In genomic region chr1:180008057-180008456, GRCm38 (mm10) we compare ENCODE assay signal across 16 mouse cellular contexts. TPM values are rescaled to one million over a fixed set of nuclear protein-coding genes. Genes with fewer than 3 reads are reported as not detected.
DNase-seq lines count a peak whose midpoint lies in the region; ATAC-seq and TF ChIP-seq lines count a peak whose summit lies in the region.
"Had no signal": no experiment of that assay in that cellular context is flagged by ENCODE, and none has a peak within 500 bp of the region (broad histone marks: within the 10 kb centered on the region; RNA-seq: fewer than 3 reads in every experiment).

No protein-coding gene starts in this region.

- H3K27me3 ChIP-seq in kidney, adult 2 months (replicated peaks; ENCODE audit: control insufficient read depth, insufficient read depth, low read length) = no peaks in the 10 kb centered on the region
- H3K27me3 ChIP-seq in midbrain, postnatal 0 days (ENCODE audit: insufficient read depth, low read length) = no peaks in the 10 kb centered on the region
- no peaks in the 10 kb centered on the region for H3K27me3 ChIP-seq in midbrain, embryonic 15.5 days (replicated peaks)
- H3K27me3 ChIP-seq: embryonic facial prominence, embryonic 12.5 days had no signal

- H3K4me2 ChIP-seq in midbrain, postnatal 0 days (ENCODE audit: low read depth, low read length, poor library complexity, severe bottlenecking) = no peak overlapping the region
- H3K4me2 ChIP-seq in midbrain, embryonic 15.5 days = no peak overlapping the region
- H3K4me2 ChIP-seq: embryonic facial prominence, embryonic 12.5 days; midbrain, embryonic 11.5 days had no signal

- H3K9ac ChIP-seq in midbrain, postnatal 0 days (replicated peaks; ENCODE audit: low read length, poor library complexity, severe bottlenecking) = no peak overlapping the region
- H3K9ac ChIP-seq in midbrain, embryonic 15.5 days = no peak overlapping the region
- H3K9ac ChIP-seq: embryonic facial prominence, embryonic 12.5 days had no signal

- H3K9me3 ChIP-seq in midbrain, postnatal 0 days (ENCODE audit: low read length) = no peaks in the 10 kb centered on the region
- no peaks in the 10 kb centered on the region for H3K9me3 ChIP-seq in midbrain, embryonic 15.5 days
- H3K9me3 ChIP-seq: embryonic facial prominence, embryonic 12.5 days had no signal

- TF ChIP-seq CTCF in kidney, adult 2 months (conservative IDR thresholded peaks at IDR 0.05; ENCODE audit: insufficient read depth, insufficient read length, low read depth, low read length) = 0 out of 2 replicates have a peak, but pooled peaks have one; percentile 13
- TF ChIP-seq CTCF in midbrain, postnatal 0 days (IDR thresholded peaks at IDR 0.05) = peak; percentile 37

- DNase-seq in embryo, embryonic 10.5 days (ENCODE audit: low spot score) = peak; percentile 9
- no peak for DNase-seq in embryo, embryonic 11 days
- peak; percentile 61 for DNase-seq in kidney, adult 2 months
- DNase-seq in kidney, postnatal 4 days = no peak
- no peak for DNase-seq in midbrain, postnatal 0 days (ENCODE audit: low spot score)
- DNase-seq in adrenal gland, postnatal 10 days = no peak
- no peak for DNase-seq in layer of hippocampus, adult 9-11 months
- DNase-seq: adrenal gland, postnatal 25 days; cerebellum, postnatal 14 days; heart, postnatal 36 days; lung, postnatal 10 days; thymus, adult 2 months had no signal

- H3K4me1 ChIP-seq in kidney, adult 2 months (ENCODE audit: control insufficient read depth, insufficient read depth, low read length) = no peaks in the 10 kb centered on the region
- H3K4me1 ChIP-seq in midbrain, postnatal 0 days (ENCODE audit: insufficient read depth, low read length) = no peaks in the 10 kb centered on the region
- H3K4me1 ChIP-seq in midbrain, embryonic 15.5 days = no peaks in the 10 kb centered on the region
- H3K4me1 ChIP-seq: embryonic facial prominence, embryonic 12.5 days had no signal

- H3K27ac ChIP-seq in kidney, adult 2 months (ENCODE audit: insufficient read depth, low read depth, low read length) = no peak overlapping the region
- no peak overlapping the region for H3K27ac ChIP-seq in midbrain, postnatal 0 days (ENCODE audit: low read depth, low read length)
- no peak overlapping the region for H3K27ac ChIP-seq in midbrain, embryonic 15.5 days
- H3K27ac ChIP-seq: embryonic facial prominence, embryonic 12.5 days had no signal

- no peak overlapping the region for H3K4me3 ChIP-seq in kidney, adult 2 months (ENCODE audit: insufficient read depth, low read depth, low read length)
- no peak overlapping the region for H3K4me3 ChIP-seq in midbrain, postnatal 0 days (ENCODE audit: low read depth, low read length)
- H3K4me3 ChIP-seq in midbrain, embryonic 15.5 days = no peak overlapping the region
- H3K4me3 ChIP-seq: embryonic facial prominence, embryonic 12.5 days had no signal

- no peak for TF ChIP-seq POLR2A in kidney, adult 2 months (IDR thresholded peaks at IDR 0.05; ENCODE audit: low read depth, low read length)

- no peak for ATAC-seq in midbrain, postnatal 0 days (ENCODE audit: low FRiP score)
- no peak for ATAC-seq in midbrain, embryonic 15.5 days (replicated peaks)
- ATAC-seq: inflammation-experienced regulatory T-cells, adult 6 months had no signal

- H3K36me3 ChIP-seq in kidney, adult 2 months (ENCODE audit: control insufficient read depth, insufficient read depth, low read length) = no peaks in the 10 kb centered on the region
- no peaks in the 10 kb centered on the region for H3K36me3 ChIP-seq in midbrain, postnatal 0 days (ENCODE audit: insufficient read depth, low read length)
- H3K36me3 ChIP-seq in midbrain, embryonic 15.5 days (replicated peaks) = no peaks in the 10 kb centered on the region
- H3K36me3 ChIP-seq: embryonic facial prominence, embryonic 12.5 days had no signal

RNA-seq across cellular contexts. Expression of gene Cdc42bpa, which starts 47.8 kb away (rescaled TPM):
- 20.2 and 21.0 TPM in 2 replicates for polyA plus RNA-seq in kidney, adult 2 months (2012; rRNA removed)
- 108 and 128 TPM in 2 replicates for total RNA-seq in midbrain, postnatal 0 days (2014; rRNA removed)
- polyA plus RNA-seq in midbrain, postnatal 0 days (2015; fragmentation: Nextera tagmentation; extraction: Ambion mirVana) = 25.7 and 29.3 TPM in 2 replicates
- 28.5 and 28.9 TPM in 2 replicates for polyA plus RNA-seq in midbrain, embryonic 15.5 days (2015; fragmentation: Nextera tagmentation; extraction: Ambion mirVana)
- total RNA-seq in adrenal gland, postnatal 10 days (2021) = 10 to 100 TPM; 35.6 to 50.3 TPM

Comparison
In these comparisons a context has a peak if more than half of its experiments do, and no peak if none do; other contexts are left out.
1. DNase-seq: peak in embryo, embryonic 10.5 days (single experiment) and kidney, adult 2 months (single experiment); none in embryo, embryonic 11 days (single experiment), kidney, postnatal 4 days (0 of 2), midbrain, postnatal 0 days (single experiment), adrenal gland, postnatal 10 days (single experiment) and layer of hippocampus, adult 9-11 months (single experiment).